Mouse (Mus musculus): ENCODE data around the gene Wars. TPM values are rescaled to one million over a fixed set of nuclear protein-coding genes. Genes with fewer than 3 reads are reported as not detected.

The Wars gene
- polyA plus RNA-seq, 1 experiment from 2014 or later: 103 TPM

- H3K36me3 ChIP-seq (replicated peaks): no peaks in the 10 kb centered on the region
- 85% methylated on average over 2 of the region's 2 CpGs for WGBS
- no peak overlapping the region for H3K9ac ChIP-seq
- no peak overlapping the region for H3K4me3 ChIP-seq
- H3K27ac ChIP-seq: no peak overlapping the region
- H3K4me1 ChIP-seq: peaks cover 21% of the 10 kb centered on the region
- no peaks in the 10 kb centered on the region for H3K9me3 ChIP-seq
- H3K4me2 ChIP-seq: no peak overlapping the region
- ATAC-seq (replicated peaks): no peak
- H3K27me3 ChIP-seq (replicated peaks): no peaks in the 10 kb centered on the region
These were observed 34.3 kb upstream of the Wars start for GRCm38 (mm10) chr12:108928249-108928648.

DNA sequence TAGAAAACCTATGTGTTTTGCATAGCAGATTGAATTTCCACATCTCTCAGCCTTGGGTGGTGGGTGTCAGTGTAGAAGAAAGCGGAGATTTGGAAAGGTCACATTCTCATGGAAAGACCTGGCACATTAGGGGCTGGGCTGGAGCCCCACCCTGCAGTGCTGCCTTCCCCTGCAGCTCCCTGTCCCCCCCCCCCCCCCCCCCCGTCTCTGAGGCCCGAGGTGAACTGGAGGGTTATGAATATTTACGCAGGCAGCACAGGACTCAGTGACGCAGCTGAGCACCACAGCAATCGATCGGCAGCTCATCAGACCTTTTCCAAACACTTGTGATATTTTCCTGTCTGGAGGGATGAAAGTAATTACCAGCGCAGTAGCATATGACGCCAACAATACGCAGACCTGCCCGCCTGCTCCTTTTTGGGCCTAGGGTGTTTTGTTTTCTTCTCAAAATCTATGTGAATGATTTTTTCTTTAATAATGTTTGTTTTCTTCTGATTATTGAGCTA lies 32.7 kb upstream of the Wars start:
- no peak overlapping the region for H3K27ac ChIP-seq
- ATAC-seq (replicated peaks): no peak

DNA sequence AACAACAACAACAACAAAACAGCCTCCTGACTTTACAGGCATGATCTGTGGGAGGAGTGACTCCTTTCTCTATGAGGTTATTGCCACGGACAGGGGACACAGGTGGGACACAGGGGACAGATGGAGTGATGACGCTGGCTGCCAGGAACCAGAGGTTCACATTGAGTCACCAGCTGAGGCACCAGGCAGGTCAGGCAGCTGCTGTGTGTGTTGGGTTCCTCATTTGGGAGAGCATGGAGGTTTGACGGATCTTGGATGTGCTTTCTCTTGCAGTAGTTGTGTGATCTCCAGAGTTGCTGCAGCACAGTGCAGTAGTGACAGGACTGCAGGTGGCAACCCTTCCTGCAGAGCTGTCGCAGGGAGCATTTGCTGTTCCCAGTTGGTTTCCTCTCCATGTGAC lies 24.8 kb upstream of the Wars start:
- Histone ChIP-seq H3K9ac (no peak overlapping the region), H3K27ac (no peak overlapping the region), H3K9me3 (no peaks in the 10 kb centered on the region), H3K27me3 (replicated peaks) (no peaks in the 10 kb centered on the region), H3K4me3 (no peak overlapping the region), H3K4me1 (peaks cover 51% of the 10 kb centered on the region), H3K36me3 (replicated peaks) (no peaks in the 10 kb centered on the region), H3K4me2 (no peak overlapping the region)
- no peak for ATAC-seq (replicated peaks)
- 62% methylated on average over 4 of the region's 4 CpGs for WGBS

More for the DNA sequence above, 32.7 kb upstream of the Wars start:
- Histone ChIP-seq H3K9me3 (no peaks in the 10 kb centered on the region), H3K4me3 (no peak overlapping the region), H3K4me1 (peaks cover 21% of the 10 kb centered on the region), H3K36me3 (replicated peaks) (no peaks in the 10 kb centered on the region), H3K4me2 (no peak overlapping the region), H3K9ac (no peak overlapping the region), H3K27me3 (replicated peaks) (no peaks in the 10 kb centered on the region)
- 42% methylated on average over 9 of the region's 11 CpGs for WGBS

GRCm38 (mm10) chr12:108917509-108917908 lies 23.5 kb upstream of the Wars start:
- Histone ChIP-seq H3K27ac (no peak overlapping the region), H3K4me3 (no peak overlapping the region), H3K4me1 (peaks cover 59% of the 10 kb centered on the region), H3K9me3 (no peaks in the 10 kb centered on the region), H3K27me3 (replicated peaks) (no peaks in the 10 kb centered on the region), H3K4me2 (no peak overlapping the region), H3K36me3 (replicated peaks) (no peaks in the 10 kb centered on the region), H3K9ac (no peak overlapping the region)
- 28% methylated on average over 9 of the region's 9 CpGs for WGBS
- no peak; the same call in 1 of the 2 replicates for ATAC-seq (replicated peaks)

GRCm38 (mm10) chr12:108916447-108917042 lies 22.6 kb upstream of the Wars start:
- H3K9ac ChIP-seq: no peak overlapping the region
- H3K27me3 ChIP-seq (replicated peaks): no peaks in the 10 kb centered on the region
- H3K9me3 ChIP-seq: no peaks in the 10 kb centered on the region
- ATAC-seq (replicated peaks): peak; percentile 67
- H3K4me2 ChIP-seq: no peak overlapping the region
- no peak overlapping the region for H3K4me3 ChIP-seq
- WGBS: 12% methylated on average over 7 of the region's 7 CpGs
- H3K36me3 ChIP-seq (replicated peaks): no peaks in the 10 kb centered on the region
- peaks cover 63% of the 10 kb centered on the region for H3K4me1 ChIP-seq
- peak overlapping the region; percentile 45 for H3K27ac ChIP-seq

DNA sequence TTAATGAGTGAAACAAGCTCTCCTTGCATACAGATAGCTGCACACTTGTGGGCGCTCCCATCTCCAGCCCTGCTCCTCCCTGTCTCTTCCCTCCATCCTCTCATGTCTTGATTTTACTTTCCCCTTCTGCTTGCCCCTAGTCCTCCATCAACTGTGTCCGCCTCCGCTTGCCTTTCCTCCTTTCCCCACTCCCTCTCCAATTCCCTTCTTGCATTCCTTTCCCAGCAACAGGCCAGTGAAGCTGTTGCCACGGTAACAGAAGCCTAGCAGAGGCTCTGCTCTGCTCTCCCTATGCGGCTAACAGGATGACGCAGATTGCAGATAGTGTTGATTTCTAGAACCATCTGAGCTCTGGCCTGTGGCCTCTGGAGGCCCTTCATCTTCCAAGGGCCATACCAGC lies 21.9 kb upstream of the Wars start:
- H3K27ac ChIP-seq: peak overlapping the region; percentile 45
- no peaks in the 10 kb centered on the region for H3K27me3 ChIP-seq (replicated peaks)
- peaks cover 67% of the 10 kb centered on the region for H3K4me1 ChIP-seq
- H3K9me3 ChIP-seq: no peaks in the 10 kb centered on the region
- H3K4me3 ChIP-seq: no peak overlapping the region
- H3K36me3 ChIP-seq (replicated peaks): no peaks in the 10 kb centered on the region
- H3K9ac ChIP-seq: no peak overlapping the region
- H3K4me2 ChIP-seq: peak overlapping the region; percentile 16
- 7% methylated on average over 6 of the region's 6 CpGs for WGBS
- ATAC-seq (replicated peaks): peak; percentile 83

DNA sequence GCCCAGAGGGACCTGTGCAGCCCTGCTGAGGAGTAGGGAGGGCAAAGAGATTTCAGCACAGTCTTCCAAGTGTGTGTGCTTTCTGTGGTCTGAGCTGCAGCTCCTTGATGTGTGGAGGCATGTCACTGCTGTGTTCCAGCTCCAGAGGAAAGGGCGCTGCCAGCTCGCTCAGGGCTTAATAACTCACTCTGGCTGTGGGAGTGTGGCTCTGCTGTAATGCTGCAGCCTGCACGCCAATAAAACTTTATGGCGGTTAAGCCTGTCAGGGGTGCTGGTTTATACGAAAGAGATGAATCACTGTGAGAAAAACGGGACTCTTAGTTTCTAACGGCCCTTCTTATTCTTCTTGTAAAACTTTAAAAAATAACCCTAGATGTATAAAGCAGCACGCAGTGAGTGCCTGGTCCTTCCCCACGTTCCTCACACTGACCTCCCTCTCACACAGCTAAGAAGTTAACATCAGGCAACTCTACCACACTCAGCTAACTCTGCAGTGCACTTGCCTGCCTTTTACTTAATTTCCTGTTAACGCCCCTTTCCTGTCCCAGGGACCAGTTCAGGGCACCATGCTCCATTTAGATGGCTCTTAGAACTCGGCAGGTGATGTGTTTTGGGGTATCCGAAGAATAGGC lies 20.9 kb upstream of the Wars start:
- Histone ChIP-seq H3K36me3 (replicated peaks) (no peaks in the 10 kb centered on the region), H3K4me2 (no peak overlapping the region), H3K9ac (no peak overlapping the region), H3K9me3 (no peaks in the 10 kb centered on the region), H3K27me3 (replicated peaks) (no peaks in the 10 kb centered on the region), H3K4me3 (no peak overlapping the region), H3K4me1 (peaks cover 73% of the 10 kb centered on the region), H3K27ac (no peak overlapping the region)
- ATAC-seq (replicated peaks): no peak
- WGBS: 64% methylated on average over 12 of the region's 12 CpGs

DNA sequence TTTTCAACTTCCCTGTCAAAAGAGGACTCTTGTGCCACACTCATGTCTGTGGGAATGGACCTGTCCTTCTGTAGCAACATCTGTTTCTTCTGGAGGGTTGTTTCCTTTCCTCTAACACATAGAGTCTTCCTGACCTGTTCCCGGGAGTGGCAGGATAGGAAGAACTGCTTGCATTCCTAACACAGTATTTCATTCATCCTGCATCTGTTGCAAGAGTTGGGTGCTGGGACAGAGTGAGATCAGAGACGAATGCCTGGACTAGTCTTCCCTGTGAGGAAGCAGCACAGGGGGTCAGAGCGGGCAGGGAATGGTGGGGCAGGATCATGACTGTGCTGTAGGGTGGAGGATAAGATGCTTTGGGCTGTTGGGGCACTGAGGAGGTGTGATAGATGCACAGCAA lies 20.2 kb upstream of the Wars start:
- H3K27me3 ChIP-seq (replicated peaks): no peaks in the 10 kb centered on the region
- H3K9ac ChIP-seq: no peak overlapping the region
- WGBS: 47% methylated on average over 3 of the region's 3 CpGs
- no peaks in the 10 kb centered on the region for H3K36me3 ChIP-seq (replicated peaks)
- no peaks in the 10 kb centered on the region for H3K9me3 ChIP-seq
- no peak overlapping the region for H3K4me2 ChIP-seq
- ATAC-seq (replicated peaks): no peak
- no peak overlapping the region for H3K27ac ChIP-seq
- no peak overlapping the region for H3K4me3 ChIP-seq
- peaks cover 73% of the 10 kb centered on the region for H3K4me1 ChIP-seq

DNA sequence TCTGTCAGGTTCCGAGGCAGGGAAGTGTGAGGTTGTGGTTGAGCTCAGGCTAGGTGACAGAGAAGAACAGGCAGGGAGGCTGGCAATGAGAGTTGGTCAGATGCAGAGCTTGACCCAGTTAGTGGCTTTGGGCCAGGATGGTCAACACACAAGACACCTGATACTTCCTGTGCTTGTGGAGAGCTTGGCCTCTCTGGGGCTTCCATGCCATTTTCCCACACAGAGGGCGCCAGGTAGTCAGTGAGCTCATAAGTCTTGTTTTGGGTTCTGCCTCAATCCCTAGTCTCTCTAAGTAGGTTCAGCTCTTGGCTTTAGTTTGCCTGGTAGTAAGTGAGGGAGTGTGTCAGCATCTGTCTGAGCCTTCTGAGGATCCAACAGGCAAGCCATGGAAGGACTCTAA lies 18.5 kb upstream of the Wars start:
- no peaks in the 10 kb centered on the region for H3K36me3 ChIP-seq (replicated peaks)
- ATAC-seq (replicated peaks): no peak
- no peak overlapping the region for H3K9ac ChIP-seq
- H3K4me3 ChIP-seq: no peak overlapping the region
- H3K4me1 ChIP-seq: peaks cover 60% of the 10 kb centered on the region
- H3K27ac ChIP-seq: no peak overlapping the region
- no peak overlapping the region for H3K4me2 ChIP-seq
- no peaks in the 10 kb centered on the region for H3K9me3 ChIP-seq
- H3K27me3 ChIP-seq (replicated peaks): no peaks in the 10 kb centered on the region
- WGBS: 95% methylated on average over 2 of the region's 2 CpGs

DNA sequence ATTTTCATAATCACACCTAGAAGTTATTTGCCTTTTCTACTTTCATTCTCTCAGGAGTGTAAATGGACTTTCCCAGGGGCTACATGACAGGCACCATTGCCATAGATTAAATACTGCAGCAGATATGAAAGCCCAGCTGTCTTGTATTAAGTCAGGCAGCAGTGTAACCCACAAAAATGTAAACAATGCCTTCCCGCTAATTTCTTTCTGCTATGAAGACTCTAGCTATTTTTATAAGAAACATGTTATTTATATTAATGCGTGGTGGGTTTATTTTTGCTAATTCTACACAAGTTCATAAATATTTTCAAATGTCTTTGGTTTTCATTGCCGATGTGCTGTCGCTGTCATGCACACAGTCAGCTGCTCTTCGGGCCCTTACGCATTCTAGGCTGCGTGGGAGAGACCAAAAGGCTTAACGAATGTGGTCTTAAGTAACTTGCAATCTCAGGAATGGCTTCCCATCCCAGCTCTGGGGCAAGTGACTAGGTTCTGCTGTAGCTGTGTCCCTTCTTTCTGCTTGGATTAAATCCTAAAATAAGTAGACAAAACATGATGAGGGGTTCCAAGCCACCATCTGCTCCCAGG lies 16.0 kb upstream of the Wars start:
- H3K9me3 ChIP-seq: no peaks in the 10 kb centered on the region
- H3K27ac ChIP-seq: no peak overlapping the region
- no peaks in the 10 kb centered on the region for H3K36me3 ChIP-seq (replicated peaks)
- peaks cover 57% of the 10 kb centered on the region for H3K4me1 ChIP-seq
- no peaks in the 10 kb centered on the region for H3K27me3 ChIP-seq (replicated peaks)
- WGBS: 86% methylated on average over 8 of the region's 8 CpGs
- no peak for ATAC-seq (replicated peaks)
- no peak overlapping the region for H3K4me2 ChIP-seq
- H3K4me3 ChIP-seq: no peak overlapping the region
- H3K9ac ChIP-seq: no peak overlapping the region

DNA sequence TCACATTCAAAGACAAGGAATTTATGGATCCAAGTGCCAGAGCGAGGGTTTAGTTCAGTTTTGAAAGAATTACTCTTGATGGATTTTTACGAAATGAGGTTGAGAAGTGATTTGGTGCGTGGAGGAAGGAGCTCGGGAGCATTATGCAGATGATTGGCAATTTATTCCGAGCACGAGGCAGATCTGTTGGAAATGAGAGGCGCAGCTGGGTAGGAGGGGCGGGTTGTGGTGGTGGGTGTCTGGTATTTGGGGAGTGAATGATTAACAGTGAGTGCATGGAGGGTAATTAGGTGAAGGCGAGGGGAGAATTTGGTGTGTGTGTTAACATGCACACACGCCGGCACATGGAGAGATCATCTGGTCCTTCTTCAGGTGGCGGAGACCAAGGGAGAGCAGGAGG lies 12.4 kb upstream of the Wars start:
- Histone ChIP-seq H3K27ac (0 out of 2 replicates have a peak overlapping the region, but pooled peaks have one; percentile 10), H3K9ac (no peak overlapping the region), H3K27me3 (replicated peaks) (no peaks in the 10 kb centered on the region), H3K36me3 (replicated peaks) (no peaks in the 10 kb centered on the region), H3K4me1 (peaks cover 46% of the 10 kb centered on the region), H3K9me3 (no peaks in the 10 kb centered on the region), H3K4me3 (no peak overlapping the region), H3K4me2 (no peak overlapping the region)
- 26% methylated on average over 12 of the region's 12 CpGs for WGBS
- no peak for ATAC-seq (replicated peaks)

GRCm38 (mm10) chr12:108905620-108906302 lies 11.8 kb upstream of the Wars start:
- H3K4me1 ChIP-seq: peaks cover 43% of the 10 kb centered on the region
- H3K4me3 ChIP-seq: no peak overlapping the region
- 0 out of 2 replicates have a peak overlapping the region, but pooled peaks have one; percentile 2 for H3K4me2 ChIP-seq
- H3K9me3 ChIP-seq: no peaks in the 10 kb centered on the region
- no peak overlapping the region for H3K9ac ChIP-seq
- 11% methylated on average over 14 of the region's 14 CpGs for WGBS
- H3K27me3 ChIP-seq (replicated peaks): no peaks in the 10 kb centered on the region
- ATAC-seq (replicated peaks): no peak; the same call in 1 of the 2 replicates
- peak overlapping the region; percentile 63 for H3K27ac ChIP-seq
- no peaks in the 10 kb centered on the region for H3K36me3 ChIP-seq (replicated peaks)

All from midbrain, embryonic 15.5 days (tissue).